Mouse (Mus musculus): ENCODE data around the gene Nr4a1. TPM values are rescaled to one million over a fixed set of nuclear protein-coding genes. Genes with fewer than 3 reads are reported as not detected.

Gene Nr4a1
- total and polyA plus RNA-seq, 2 experiments from 2014 or later = 8.6 to 56.0 TPM

DNA sequence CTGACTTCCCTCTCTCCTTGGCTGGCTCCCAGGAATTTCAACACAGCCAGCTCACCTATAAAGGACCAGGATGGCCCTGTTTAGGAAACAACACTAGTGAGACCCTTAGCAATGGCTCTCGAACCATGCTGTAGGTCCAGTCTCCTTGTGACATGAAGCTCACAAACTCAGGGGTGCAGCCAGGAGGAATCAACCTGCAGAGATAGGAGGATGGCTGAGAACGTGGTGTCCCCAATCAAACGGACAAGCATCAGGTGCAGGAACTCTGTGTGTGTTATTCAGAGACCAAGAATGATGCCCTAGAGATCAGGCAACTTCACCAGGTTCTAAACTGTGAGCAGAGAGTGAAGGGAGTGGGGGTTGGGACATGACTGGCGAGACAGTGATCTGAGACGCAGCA, 68.0 kb downstream of the Nr4a1 start:
- H3K4me2 ChIP-seq (ENCODE audit: low read depth, low read length) = no peak overlapping the region
- DNase-seq (ENCODE audit: low spot score) (no peak), ATAC-seq (ENCODE audit: insufficient read depth, low read depth) (no peak)
- H3K27me3 ChIP-seq (ENCODE audit: control insufficient read depth, insufficient read depth, low read length) = no peaks in the 10 kb centered on the region
- TF ChIP-seq CTCF (IDR thresholded peaks at IDR 0.05; ENCODE audit: low read depth) = no peak
- no peak for TF ChIP-seq EP300 (IDR thresholded peaks at IDR 0.05; ENCODE audit: low read depth)
- peaks cover 17% of the 10 kb centered on the region; the same call in 1 of the 2 replicates for H3K4me1 ChIP-seq (ENCODE audit: control insufficient read depth, insufficient read depth)
- no peak overlapping the region for H3K4me3 ChIP-seq (ENCODE audit: low read depth, low read length)
- H3K9me3 ChIP-seq (replicated peaks; ENCODE audit: control insufficient read depth, low read length) = no peaks in the 10 kb centered on the region
- WGBS = 71% methylated on average over 5 of the region's 5 CpGs
- no peak overlapping the region for H3K9ac ChIP-seq (replicated peaks; ENCODE audit: low read depth, low read length)
- no peaks in the 10 kb centered on the region for H3K36me3 ChIP-seq (replicated peaks; ENCODE audit: control insufficient read depth, insufficient read depth, low read length)
- no peak overlapping the region for H3K27ac ChIP-seq (ENCODE audit: low read depth)

DNA sequence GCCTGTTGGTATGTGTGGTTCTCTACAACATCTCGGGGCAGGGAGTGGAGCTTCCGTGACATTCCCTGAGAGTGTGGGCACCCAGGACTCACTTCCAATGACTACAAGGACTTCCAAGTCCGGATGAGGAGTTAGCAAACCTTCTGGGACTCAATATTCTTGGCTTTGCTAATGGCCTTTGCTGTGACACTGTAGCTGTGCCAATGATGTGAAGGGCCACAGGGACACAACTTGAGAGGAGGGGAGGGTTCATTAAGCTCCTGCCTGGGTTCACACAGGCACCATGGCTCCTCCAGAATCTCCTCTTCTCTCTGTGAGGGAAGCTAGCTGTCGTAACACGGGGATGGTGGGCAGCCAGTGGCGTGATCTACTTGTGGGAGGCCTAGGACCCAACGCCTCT, 68.6 kb downstream of the Nr4a1 start:
- ATAC-seq (ENCODE audit: insufficient read depth, low read depth) = no peak
- Histone ChIP-seq H3K4me2 (ENCODE audit: low read depth, low read length) (no peak overlapping the region), H3K36me3 (replicated peaks; ENCODE audit: control insufficient read depth, insufficient read depth, low read length) (no peaks in the 10 kb centered on the region), H3K4me3 (ENCODE audit: low read depth, low read length) (no peak overlapping the region), H3K27ac (ENCODE audit: low read depth) (no peak overlapping the region), H3K9ac (replicated peaks; ENCODE audit: low read depth, low read length) (no peak overlapping the region), H3K4me1 (ENCODE audit: control insufficient read depth, insufficient read depth) (peaks cover 17% of the 10 kb centered on the region; the same call in 1 of the 2 replicates), H3K27me3 (ENCODE audit: control insufficient read depth, insufficient read depth, low read length) (no peaks in the 10 kb centered on the region), H3K9me3 (replicated peaks; ENCODE audit: control insufficient read depth, low read length) (no peaks in the 10 kb centered on the region)
- WGBS = 76% methylated on average over 7 of the region's 7 CpGs
- DNase-seq (ENCODE audit: low spot score) = no peak
- no peak for TF ChIP-seq EP300 (IDR thresholded peaks at IDR 0.05; ENCODE audit: low read depth)
- TF ChIP-seq CTCF (IDR thresholded peaks at IDR 0.05; ENCODE audit: low read depth) = no peak

DNA sequence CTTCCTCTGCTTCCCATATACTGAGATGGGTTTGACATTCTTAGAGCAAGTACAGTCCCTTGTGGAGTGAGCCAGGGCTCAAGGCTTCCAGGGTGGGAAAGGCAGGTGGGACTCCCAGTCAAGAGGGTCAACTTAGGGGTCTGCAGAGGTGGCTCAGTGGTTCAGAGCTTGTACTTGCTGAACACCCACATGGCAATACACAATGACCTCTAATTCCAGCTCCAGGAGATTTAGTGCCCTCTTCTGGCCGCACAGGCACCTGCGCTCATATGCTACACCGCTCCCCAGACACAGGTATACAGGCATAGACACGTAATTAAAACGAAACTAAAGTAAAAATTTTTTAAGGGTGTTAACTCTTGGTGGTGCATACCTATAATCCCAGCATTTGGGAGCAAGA, 69.4 kb downstream of the Nr4a1 start:
- Histone ChIP-seq H3K27ac (ENCODE audit: low read depth) (no peak overlapping the region), H3K9ac (replicated peaks; ENCODE audit: low read depth, low read length) (no peak overlapping the region), H3K27me3 (ENCODE audit: control insufficient read depth, insufficient read depth, low read length) (no peaks in the 10 kb centered on the region), H3K4me3 (ENCODE audit: low read depth, low read length) (no peak overlapping the region), H3K9me3 (replicated peaks; ENCODE audit: control insufficient read depth, low read length) (no peaks in the 10 kb centered on the region), H3K4me1 (ENCODE audit: control insufficient read depth, insufficient read depth) (peaks cover 17% of the 10 kb centered on the region; the same call in 1 of the 2 replicates), H3K36me3 (replicated peaks; ENCODE audit: control insufficient read depth, insufficient read depth, low read length) (no peaks in the 10 kb centered on the region), H3K4me2 (ENCODE audit: low read depth, low read length) (no peak overlapping the region)
- DNase-seq (ENCODE audit: low spot score) (no peak), ATAC-seq (ENCODE audit: insufficient read depth, low read depth) (no peak)
- TF ChIP-seq CTCF (IDR thresholded peaks at IDR 0.05; ENCODE audit: low read depth) (no peak), EP300 (IDR thresholded peaks at IDR 0.05; ENCODE audit: low read depth) (no peak)
- 94% methylated on average over 5 of the region's 5 CpGs for WGBS

Other genes starting within 250 kb of the Nr4a1 start
- gene Gm47841, start 206.9 kb upstream of the Nr4a1 start, total RNA-seq (2014; rRNA removed; ENCODE audit: low replicate concordance) = not detected in 2 replicates
- not detected in 2 replicates for gene Gm47841, start 206.9 kb upstream of the Nr4a1 start, polyA plus RNA-seq (2015; fragmentation: Nextera tagmentation; extraction: Ambion mirVana)
- gene Fignl2, start 175.7 kb upstream of the Nr4a1 start, total RNA-seq (2014; rRNA removed; ENCODE audit: low replicate concordance) = 3.9 and 4.1 TPM in 2 replicates
- gene Fignl2, start 175.7 kb upstream of the Nr4a1 start, polyA plus RNA-seq (2015; fragmentation: Nextera tagmentation; extraction: Ambion mirVana) = 0.05 and 0.12 TPM in 2 replicates
- gene Ankrd33, start 138.5 kb upstream of the Nr4a1 start, total RNA-seq (2014; rRNA removed; ENCODE audit: low replicate concordance) = not detected in 2 replicates
- not detected in 2 replicates for gene Ankrd33, start 138.5 kb upstream of the Nr4a1 start, polyA plus RNA-seq (2015; fragmentation: Nextera tagmentation; extraction: Ambion mirVana)
- gene Acvrl1, start 125.7 kb upstream of the Nr4a1 start, total RNA-seq (2014; rRNA removed; ENCODE audit: low replicate concordance) = 18.6 and 36.0 TPM in 2 replicates
- gene Acvrl1, start 125.7 kb upstream of the Nr4a1 start, polyA plus RNA-seq (2015; fragmentation: Nextera tagmentation; extraction: Ambion mirVana) = 9.3 and 10.4 TPM in 2 replicates
- gene Acvr1b, start 80.2 kb upstream of the Nr4a1 start, total RNA-seq (2014; rRNA removed; ENCODE audit: low replicate concordance) = 22.3 and 25.9 TPM in 2 replicates
- 5.2 and 5.8 TPM in 2 replicates for gene Acvr1b, start 80.2 kb upstream of the Nr4a1 start, polyA plus RNA-seq (2015; fragmentation: Nextera tagmentation; extraction: Ambion mirVana)
- gene Grasp, start 30.1 kb upstream of the Nr4a1 start, total RNA-seq (2014; rRNA removed; ENCODE audit: low replicate concordance) = 8.0 and 21.3 TPM in 2 replicates
- 2.0 and 2.3 TPM in 2 replicates for gene Grasp, start 30.1 kb upstream of the Nr4a1 start, polyA plus RNA-seq (2015; fragmentation: Nextera tagmentation; extraction: Ambion mirVana)
- 43.7 and 61.6 TPM in 2 replicates for gene Atg101, start 30.0 kb downstream of the Nr4a1 start, total RNA-seq (2014; rRNA removed; ENCODE audit: low replicate concordance)
- 48.6 and 53.4 TPM in 2 replicates for gene Atg101, start 30.0 kb downstream of the Nr4a1 start, polyA plus RNA-seq (2015; fragmentation: Nextera tagmentation; extraction: Ambion mirVana)
- 6.5 and 8.4 TPM in 2 replicates for gene 6030408B16Rik, start 38.9 kb downstream of the Nr4a1 start, total RNA-seq (2014; rRNA removed; ENCODE audit: low replicate concordance)
- 6.4 and 8.1 TPM in 2 replicates for gene 6030408B16Rik, start 38.9 kb downstream of the Nr4a1 start, polyA plus RNA-seq (2015; fragmentation: Nextera tagmentation; extraction: Ambion mirVana)
- 5.9 and 12.0 TPM in 2 replicates for gene Krt80, start 115.9 kb downstream of the Nr4a1 start, total RNA-seq (2014; rRNA removed; ENCODE audit: low replicate concordance)
- gene Krt80, start 115.9 kb downstream of the Nr4a1 start, polyA plus RNA-seq (2015; fragmentation: Nextera tagmentation; extraction: Ambion mirVana) = 1.8 and 2.2 TPM in 2 replicates
- gene Krt7, start 156.8 kb downstream of the Nr4a1 start, total RNA-seq (2014; rRNA removed; ENCODE audit: low replicate concordance) = 6.6 and 24.8 TPM in 2 replicates
- 10.2 and 10.4 TPM in 2 replicates for gene Krt7, start 156.8 kb downstream of the Nr4a1 start, polyA plus RNA-seq (2015; fragmentation: Nextera tagmentation; extraction: Ambion mirVana)
- gene Krt87, start 184.5 kb downstream of the Nr4a1 start, total RNA-seq (2014; rRNA removed; ENCODE audit: low replicate concordance) = not detected in 2 replicates
- not detected in 2 replicates for gene Krt87, start 184.5 kb downstream of the Nr4a1 start, polyA plus RNA-seq (2015; fragmentation: Nextera tagmentation; extraction: Ambion mirVana)
- not detected in 2 replicates for gene Krt88, start 193.5 kb downstream of the Nr4a1 start, total RNA-seq (2014; rRNA removed; ENCODE audit: low replicate concordance)
- gene Krt88, start 193.5 kb downstream of the Nr4a1 start, polyA plus RNA-seq (2015; fragmentation: Nextera tagmentation; extraction: Ambion mirVana) = not detected in 2 replicates
- gene Krt81, start 209.5 kb downstream of the Nr4a1 start, total RNA-seq (2014; rRNA removed; ENCODE audit: low replicate concordance) = not detected in 2 replicates
- gene Krt81, start 209.5 kb downstream of the Nr4a1 start, polyA plus RNA-seq (2015; fragmentation: Nextera tagmentation; extraction: Ambion mirVana) = not detected in 2 replicates
- not detected in 2 replicates for gene Krt86, start 219.2 kb downstream of the Nr4a1 start, total RNA-seq (2014; rRNA removed; ENCODE audit: low replicate concordance)
- not detected in 2 replicates for gene Krt86, start 219.2 kb downstream of the Nr4a1 start, polyA plus RNA-seq (2015; fragmentation: Nextera tagmentation; extraction: Ambion mirVana)
- gene Krt83, start 237.2 kb downstream of the Nr4a1 start, total RNA-seq (2014; rRNA removed; ENCODE audit: low replicate concordance) = not detected in 2 replicates
- gene Krt83, start 237.2 kb downstream of the Nr4a1 start, polyA plus RNA-seq (2015; fragmentation: Nextera tagmentation; extraction: Ambion mirVana) = not detected in 2 replicates

Measured in heart, postnatal 0 days (tissue).